Mouse (Mus musculus): ENCODE data around the gene Entpd1. TPM values are rescaled to one million over a fixed set of nuclear protein-coding genes. Genes with fewer than 3 reads are reported as not detected.
A peak's percentile ranks its signal among the peaks of the same experiment; 100 is the strongest.

The Entpd1 gene
- polyA plus RNA-seq, 1 experiment from 2014 or later, result 18.6 TPM

DNA sequence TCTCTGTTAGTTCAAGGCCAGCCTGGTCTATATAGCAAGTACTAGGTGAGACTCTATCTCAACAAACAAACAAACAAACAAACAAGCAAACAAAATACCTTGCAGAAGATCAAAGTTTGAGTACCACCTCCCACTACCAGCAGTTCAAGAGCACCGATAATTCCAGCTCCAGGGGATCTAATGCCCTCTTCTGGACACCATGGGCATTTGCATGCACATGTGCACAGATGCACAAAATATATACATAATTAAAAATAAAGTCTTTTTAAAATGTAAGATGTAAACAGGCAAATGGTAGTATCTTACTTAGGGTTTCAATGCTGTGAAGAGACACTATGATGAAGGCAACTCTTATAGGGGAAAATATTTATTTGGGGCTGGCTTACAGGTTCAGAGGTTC, 21.0 kb downstream of the Entpd1 start:
- H3K4me2 ChIP-seq (ENCODE audit: low read depth, low read length), result no peak overlapping the region
- WGBS, result 60% methylated on average over 1 of the region's 1 CpGs
- no peaks in the 10 kb centered on the region for H3K36me3 ChIP-seq (ENCODE audit: control insufficient read depth, insufficient read depth, low read length)
- H3K27ac ChIP-seq (ENCODE audit: low read length), result no peak overlapping the region
- H3K9ac ChIP-seq (ENCODE audit: low read length), result no peak overlapping the region
- H3K4me3 ChIP-seq (ENCODE audit: low read length), result no peak overlapping the region
- no peaks in the 10 kb centered on the region for H3K9me3 ChIP-seq (ENCODE audit: control insufficient read depth, low read length)
- H3K4me1 ChIP-seq (replicated peaks; ENCODE audit: control insufficient read depth, insufficient read depth, low read length), result no peaks in the 10 kb centered on the region; the same call in 1 of the 2 replicates
- no peak for ATAC-seq (ENCODE audit: low read depth)
- H3K27me3 ChIP-seq (ENCODE audit: control insufficient read depth, insufficient read depth, low read depth, low read length), result no peaks in the 10 kb centered on the region

DNA sequence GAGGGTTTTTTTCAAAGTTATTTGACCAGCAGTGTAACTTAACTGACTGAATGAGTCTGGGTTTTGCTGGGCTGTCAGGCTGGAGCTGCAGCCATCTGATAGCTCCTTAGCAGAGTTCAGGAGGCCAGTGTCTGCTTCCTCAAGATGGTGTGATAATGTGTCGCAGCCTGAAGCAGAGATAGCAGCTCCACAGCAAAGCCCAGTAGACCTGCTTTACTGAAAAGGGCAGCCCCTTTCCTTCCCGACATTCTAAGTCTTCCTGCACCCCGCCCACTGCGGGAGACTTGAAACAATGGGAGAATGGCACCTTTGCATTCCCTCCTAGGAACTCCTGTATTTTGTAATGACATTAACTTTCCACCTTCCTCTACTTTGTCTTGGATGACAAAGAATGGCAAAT, 24.9 kb downstream of the Entpd1 start:
- no peak overlapping the region for H3K9ac ChIP-seq (ENCODE audit: low read length)
- no peak overlapping the region for H3K4me3 ChIP-seq (ENCODE audit: low read length)
- WGBS, result 32% methylated on average over 4 of the region's 4 CpGs
- H3K36me3 ChIP-seq (ENCODE audit: control insufficient read depth, insufficient read depth, low read length), result no peaks in the 10 kb centered on the region
- no peaks in the 10 kb centered on the region for H3K27me3 ChIP-seq (ENCODE audit: control insufficient read depth, insufficient read depth, low read depth, low read length)
- ATAC-seq (ENCODE audit: low read depth), result peak; percentile 77
- peak overlapping the region; percentile 48 for H3K27ac ChIP-seq (ENCODE audit: low read length)
- no peaks in the 10 kb centered on the region; the same call in 1 of the 2 replicates for H3K4me1 ChIP-seq (replicated peaks; ENCODE audit: control insufficient read depth, insufficient read depth, low read length)
- no peaks in the 10 kb centered on the region for H3K9me3 ChIP-seq (ENCODE audit: control insufficient read depth, low read length)
- H3K4me2 ChIP-seq (ENCODE audit: low read depth, low read length), result no peak overlapping the region

DNA sequence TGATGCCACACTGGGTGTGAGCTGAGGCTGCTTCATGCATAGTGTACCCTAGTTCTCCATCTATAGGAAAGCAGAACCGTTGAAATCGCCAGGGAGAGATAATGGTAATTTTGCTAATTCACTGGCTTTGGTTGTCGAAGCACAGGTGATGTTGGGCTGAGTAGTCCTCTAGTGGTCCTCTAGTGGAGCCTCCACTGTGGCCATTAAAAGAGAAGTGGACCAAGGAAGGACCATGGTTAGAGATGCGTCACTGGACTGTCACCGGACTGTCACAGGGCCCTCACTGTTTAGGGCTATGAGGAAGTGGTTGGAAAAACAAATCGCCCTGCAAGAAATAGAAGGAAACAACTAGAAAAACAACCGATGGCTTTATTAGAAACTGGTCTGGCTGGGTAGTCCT, 25.4 kb downstream of the Entpd1 start:
- peak overlapping the region; percentile 48 for H3K27ac ChIP-seq (ENCODE audit: low read length)
- no peaks in the 10 kb centered on the region for H3K9me3 ChIP-seq (ENCODE audit: control insufficient read depth, low read length)
- no peaks in the 10 kb centered on the region; the same call in 1 of the 2 replicates for H3K4me1 ChIP-seq (replicated peaks; ENCODE audit: control insufficient read depth, insufficient read depth, low read length)
- ATAC-seq (ENCODE audit: low read depth), result no peak; the same call in 1 of the 2 replicates
- H3K36me3 ChIP-seq (ENCODE audit: control insufficient read depth, insufficient read depth, low read length), result no peaks in the 10 kb centered on the region
- no peaks in the 10 kb centered on the region for H3K27me3 ChIP-seq (ENCODE audit: control insufficient read depth, insufficient read depth, low read depth, low read length)
- H3K4me3 ChIP-seq (ENCODE audit: low read length), result no peak overlapping the region
- no peak overlapping the region for H3K9ac ChIP-seq (ENCODE audit: low read length)
- no peak overlapping the region for H3K4me2 ChIP-seq (ENCODE audit: low read depth, low read length)
- WGBS, result 72% methylated on average over 7 of the region's 7 CpGs

DNA sequence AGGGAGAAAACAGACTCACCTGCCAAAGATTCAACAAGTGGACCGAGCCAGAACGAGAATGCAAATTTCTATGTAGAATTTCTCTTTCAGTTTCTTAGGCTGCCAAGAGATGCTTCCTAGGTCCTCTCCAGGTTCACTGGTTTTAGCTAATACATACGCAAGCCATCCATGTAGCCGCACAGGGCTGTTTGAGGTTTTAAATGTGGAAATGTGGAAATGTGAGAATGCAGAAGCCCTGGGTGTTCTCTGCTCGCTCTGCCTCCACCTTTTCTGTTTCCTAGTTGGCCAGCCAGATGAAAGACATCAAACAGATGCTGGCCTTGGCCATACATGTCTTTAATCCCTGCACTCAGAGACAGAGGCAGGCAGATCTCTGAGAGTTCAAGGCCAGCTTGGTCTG, 26.4 kb downstream of the Entpd1 start:
- H3K9me3 ChIP-seq (ENCODE audit: control insufficient read depth, low read length), result no peaks in the 10 kb centered on the region
- H3K27me3 ChIP-seq (ENCODE audit: control insufficient read depth, insufficient read depth, low read depth, low read length), result no peaks in the 10 kb centered on the region
- H3K27ac ChIP-seq (ENCODE audit: low read length), result no peak overlapping the region
- 83% methylated on average over 5 of the region's 5 CpGs for WGBS
- H3K4me2 ChIP-seq (ENCODE audit: low read depth, low read length), result no peak overlapping the region
- H3K36me3 ChIP-seq (ENCODE audit: control insufficient read depth, insufficient read depth, low read length), result no peaks in the 10 kb centered on the region
- ATAC-seq (ENCODE audit: low read depth), result no peak
- no peak overlapping the region for H3K9ac ChIP-seq (ENCODE audit: low read length)
- peaks cover 2% of the 10 kb centered on the region; the same call in 1 of the 2 replicates for H3K4me1 ChIP-seq (replicated peaks; ENCODE audit: control insufficient read depth, insufficient read depth, low read length)
- H3K4me3 ChIP-seq (ENCODE audit: low read length), result no peak overlapping the region

DNA sequence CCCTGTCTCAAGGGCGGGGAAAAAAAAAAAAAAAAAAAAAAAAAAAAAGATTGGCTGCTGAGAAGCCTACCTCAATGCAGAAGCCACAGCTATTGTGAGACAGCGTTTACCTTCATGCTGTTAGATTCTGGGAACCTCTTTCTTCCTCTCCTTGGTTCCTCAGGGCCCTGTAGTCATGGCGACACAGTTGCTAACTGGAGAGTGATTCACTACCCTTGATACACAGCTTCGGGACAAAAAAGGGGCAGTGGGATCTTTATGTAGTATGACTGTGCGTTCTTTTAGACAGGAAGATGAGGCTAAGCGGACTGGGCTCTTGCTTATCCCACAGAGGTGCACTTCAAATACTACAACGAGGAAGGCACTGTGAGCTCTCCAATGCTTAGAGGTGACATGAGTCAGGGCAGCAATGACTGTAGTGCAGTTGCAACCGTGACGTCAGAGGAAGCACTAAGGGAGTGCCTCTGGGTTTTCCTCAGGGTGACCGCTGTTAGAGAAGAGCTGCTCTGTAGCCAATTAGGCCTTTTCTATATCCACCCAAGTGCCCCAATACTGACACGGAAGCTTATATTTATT, 27.7 kb downstream of the Entpd1 start:
- H3K4me1 ChIP-seq (replicated peaks; ENCODE audit: control insufficient read depth, insufficient read depth, low read length), result peaks cover 2% of the 10 kb centered on the region; the same call in 1 of the 2 replicates
- H3K9ac ChIP-seq (ENCODE audit: low read length), result no peak overlapping the region
- no peak overlapping the region for H3K4me2 ChIP-seq (ENCODE audit: low read depth, low read length)
- H3K27ac ChIP-seq (ENCODE audit: low read length), result no peak overlapping the region
- no peak for ATAC-seq (ENCODE audit: low read depth)
- 71% methylated on average over 11 of the region's 11 CpGs for WGBS
- H3K36me3 ChIP-seq (ENCODE audit: control insufficient read depth, insufficient read depth, low read length), result no peaks in the 10 kb centered on the region
- no peaks in the 10 kb centered on the region for H3K27me3 ChIP-seq (ENCODE audit: control insufficient read depth, insufficient read depth, low read depth, low read length)
- H3K4me3 ChIP-seq (ENCODE audit: low read length), result no peak overlapping the region
- no peaks in the 10 kb centered on the region for H3K9me3 ChIP-seq (ENCODE audit: control insufficient read depth, low read length)

DNA sequence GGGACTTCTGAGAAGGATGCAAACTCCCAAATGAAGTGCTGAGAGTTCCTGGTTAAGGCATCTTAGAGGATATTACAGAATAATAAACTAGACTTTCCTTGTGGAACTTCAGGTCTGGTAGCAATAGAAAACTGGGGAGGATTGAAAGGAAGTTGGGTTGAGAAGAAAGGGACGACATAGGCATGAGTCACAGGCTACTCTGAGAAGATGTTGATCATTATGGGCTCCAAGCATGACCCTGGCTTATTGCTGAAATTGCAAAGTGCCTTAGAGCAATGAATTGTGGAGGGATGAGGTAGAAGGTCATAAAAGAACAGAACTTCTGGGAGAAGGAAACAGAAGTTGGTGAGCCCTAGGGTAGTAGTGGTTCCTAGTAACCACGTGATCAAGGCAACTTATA, 28.6 kb downstream of the Entpd1 start:
- Histone ChIP-seq H3K9me3 (ENCODE audit: control insufficient read depth, low read length) (no peaks in the 10 kb centered on the region), H3K4me2 (ENCODE audit: low read depth, low read length) (no peak overlapping the region), H3K4me3 (ENCODE audit: low read length) (no peak overlapping the region), H3K4me1 (replicated peaks; ENCODE audit: control insufficient read depth, insufficient read depth, low read length) (peaks cover 2% of the 10 kb centered on the region; the same call in 1 of the 2 replicates), H3K9ac (ENCODE audit: low read length) (no peak overlapping the region), H3K27ac (ENCODE audit: low read length) (no peak overlapping the region), H3K27me3 (ENCODE audit: control insufficient read depth, insufficient read depth, low read depth, low read length) (no peaks in the 10 kb centered on the region), H3K36me3 (ENCODE audit: control insufficient read depth, insufficient read depth, low read length) (no peaks in the 10 kb centered on the region)
- no peak for ATAC-seq (ENCODE audit: low read depth)
- 74% methylated on average over 2 of the region's 2 CpGs for WGBS

DNA sequence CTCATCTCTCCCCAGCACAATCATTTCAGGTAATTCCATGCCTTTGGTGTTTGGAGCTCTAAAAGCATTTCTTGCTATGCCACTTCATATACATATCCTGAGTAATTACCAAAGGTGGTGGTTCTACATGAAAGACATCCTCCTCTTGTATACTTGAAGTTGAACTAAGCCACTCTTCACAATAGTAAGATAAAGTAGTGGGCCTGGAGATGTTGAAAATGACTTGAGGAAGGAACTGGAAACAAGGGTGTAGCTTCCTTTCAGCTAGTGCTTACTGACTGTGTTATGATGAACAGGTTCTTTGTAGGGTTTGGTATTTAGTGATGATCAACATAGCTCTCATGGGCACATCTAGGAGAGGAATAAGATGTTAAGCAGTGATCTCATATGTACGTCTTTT, 31.7 kb downstream of the Entpd1 start:
- Histone ChIP-seq H3K36me3 (ENCODE audit: control insufficient read depth, insufficient read depth, low read length) (no peaks in the 10 kb centered on the region), H3K4me2 (ENCODE audit: low read depth, low read length) (no peak overlapping the region), H3K9me3 (ENCODE audit: control insufficient read depth, low read length) (no peaks in the 10 kb centered on the region), H3K27me3 (ENCODE audit: control insufficient read depth, insufficient read depth, low read depth, low read length) (no peaks in the 10 kb centered on the region), H3K4me1 (replicated peaks; ENCODE audit: control insufficient read depth, insufficient read depth, low read length) (peaks cover 17% of the 10 kb centered on the region), H3K9ac (ENCODE audit: low read length) (no peak overlapping the region), H3K4me3 (ENCODE audit: low read length) (no peak overlapping the region), H3K27ac (ENCODE audit: low read length) (peak overlapping the region; percentile 44; the same call in 1 of the 2 replicates)
- ATAC-seq (ENCODE audit: low read depth), result no peak
- WGBS, result 64% methylated on average over 1 of the region's 1 CpGs

DNA sequence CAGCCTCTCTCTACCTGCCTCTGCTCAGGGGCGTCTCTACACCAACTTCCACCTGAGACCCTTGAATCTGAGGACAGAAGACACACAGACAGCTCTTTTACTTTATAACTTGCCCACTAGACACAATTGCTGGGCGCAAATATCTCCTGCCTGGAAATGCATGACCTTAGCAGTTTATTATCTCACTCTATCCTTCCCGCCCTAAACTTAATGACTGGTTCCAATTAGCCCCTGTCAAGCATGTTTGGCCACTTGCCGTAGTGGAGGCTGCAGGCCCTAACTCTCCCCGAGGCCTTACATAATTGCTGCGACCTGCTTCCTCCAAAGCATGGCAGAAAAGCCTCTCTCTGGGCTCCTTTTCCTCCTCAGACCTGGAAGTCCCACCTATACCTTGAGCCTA, 34.2 kb downstream of the Entpd1 start:
- no peak overlapping the region for H3K4me3 ChIP-seq (ENCODE audit: low read length)
- no peak overlapping the region for H3K9ac ChIP-seq (ENCODE audit: low read length)
- WGBS, result 57% methylated on average over 6 of the region's 6 CpGs
- H3K36me3 ChIP-seq (ENCODE audit: control insufficient read depth, insufficient read depth, low read length), result no peaks in the 10 kb centered on the region
- ATAC-seq (ENCODE audit: low read depth), result no peak
- no peak overlapping the region for H3K4me2 ChIP-seq (ENCODE audit: low read depth, low read length)
- no peak overlapping the region for H3K27ac ChIP-seq (ENCODE audit: low read length)
- peaks cover 17% of the 10 kb centered on the region for H3K4me1 ChIP-seq (replicated peaks; ENCODE audit: control insufficient read depth, insufficient read depth, low read length)
- H3K27me3 ChIP-seq (ENCODE audit: control insufficient read depth, insufficient read depth, low read depth, low read length), result no peaks in the 10 kb centered on the region
- H3K9me3 ChIP-seq (ENCODE audit: control insufficient read depth, low read length), result no peaks in the 10 kb centered on the region

DNA sequence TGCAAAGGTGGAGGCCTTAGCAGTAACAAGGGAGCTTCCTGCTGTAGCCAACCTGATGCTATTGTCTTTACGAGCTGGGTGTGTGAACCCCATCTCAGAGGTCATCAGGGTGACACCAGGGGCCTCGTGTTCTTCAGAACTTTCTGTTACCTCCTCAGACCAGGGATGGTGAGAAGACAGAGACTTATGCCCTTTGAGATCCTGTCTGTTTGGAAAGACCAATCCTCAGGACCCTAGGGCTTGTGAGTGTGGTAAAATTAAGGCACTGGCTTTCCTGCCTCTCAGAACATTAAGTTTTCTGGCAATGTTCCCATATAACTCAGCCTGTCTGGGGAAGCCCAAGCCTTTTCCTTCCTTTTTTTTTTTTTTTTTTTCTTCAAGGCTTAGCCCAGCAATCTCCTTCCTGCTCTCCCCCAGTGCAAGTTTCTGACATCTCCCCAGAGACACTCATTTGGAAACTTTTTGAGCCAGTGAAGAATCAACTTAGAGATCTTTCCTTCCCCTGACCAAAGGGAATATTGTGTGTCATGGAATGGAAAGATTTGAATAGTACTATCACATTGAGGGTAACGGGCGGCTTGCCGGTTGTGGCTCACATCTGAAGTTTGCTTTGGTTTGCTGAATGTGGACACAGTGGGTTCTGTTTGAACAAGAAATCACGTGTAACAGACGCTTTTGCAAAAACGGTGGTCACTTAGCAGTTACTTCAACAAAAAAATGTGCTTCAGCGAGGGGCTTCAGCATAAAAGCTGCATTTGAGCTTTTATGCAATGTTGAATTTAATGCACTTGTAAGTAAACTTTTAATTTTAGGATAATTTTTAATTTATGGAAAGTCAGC, 35.4 kb downstream of the Entpd1 start:
- no peaks in the 10 kb centered on the region for H3K27me3 ChIP-seq (ENCODE audit: control insufficient read depth, insufficient read depth, low read depth, low read length)
- no peaks in the 10 kb centered on the region for H3K9me3 ChIP-seq (ENCODE audit: control insufficient read depth, low read length)
- H3K4me3 ChIP-seq (ENCODE audit: low read length), result no peak overlapping the region
- H3K4me1 ChIP-seq (replicated peaks; ENCODE audit: control insufficient read depth, insufficient read depth, low read length), result peaks cover 17% of the 10 kb centered on the region
- no peak overlapping the region for H3K9ac ChIP-seq (ENCODE audit: low read length)
- peak overlapping the region; percentile 32; the same call in 1 of the 2 replicates for H3K4me2 ChIP-seq (ENCODE audit: low read depth, low read length)
- ATAC-seq (ENCODE audit: low read depth), result peak; percentile 75
- no peaks in the 10 kb centered on the region for H3K36me3 ChIP-seq (ENCODE audit: control insufficient read depth, insufficient read depth, low read length)
- WGBS, result 21% methylated on average over 9 of the region's 9 CpGs
- peak overlapping the region; percentile 82 for H3K27ac ChIP-seq (ENCODE audit: low read length)

Measured in lung, embryonic 16.5 days (tissue).